Mouse (Mus musculus): ENCODE measurements at regions not wholly inside any gene's neighbourhood (a gene's known extent, or its start where the extent isn't known, plus 50 kb on each side); places are given as distances from the start of the nearest gene placed in this dataset.

DNA sequence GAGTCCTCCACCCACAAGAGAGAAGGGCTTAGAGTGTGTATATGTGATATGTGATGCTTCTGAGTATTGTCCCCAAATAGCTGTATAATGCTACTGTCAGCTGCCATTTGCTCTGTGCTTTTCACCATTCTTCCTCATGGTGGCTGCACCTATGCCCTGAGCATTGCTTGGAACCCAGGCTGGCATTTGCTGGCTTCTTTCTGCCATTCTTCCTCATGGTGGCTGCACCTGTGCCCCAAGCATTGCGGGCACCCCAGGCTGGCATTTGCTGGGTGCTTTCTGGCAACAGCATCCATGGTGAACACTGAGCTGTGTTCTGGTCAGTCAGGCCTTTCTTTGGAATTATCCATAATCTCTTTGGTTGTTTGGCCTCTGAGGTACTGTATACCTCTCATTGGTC, 66.9 kb upstream of the Prickle1 start:
- WGBS, result 100% methylated on average over 1 of the region's 1 CpGs
- ATAC-seq (ENCODE audit: low read depth), result no peak
- Histone ChIP-seq H3K9me3 (0 out of 2 replicates have a peak, but pooled peaks cover 3% of the 10 kb centered on the region), H3K4me3 (no peak overlapping the region), H3K36me3 (no peaks in the 10 kb centered on the region), H3K4me2 (no peak overlapping the region), H3K4me1 (replicated peaks) (no peaks in the 10 kb centered on the region), H3K27me3 (no peaks in the 10 kb centered on the region), H3K9ac (no peak overlapping the region), H3K27ac (replicated peaks) (no peak overlapping the region)

GRCm38 (mm10) chr15:93661801-93662200, 66.1 kb upstream of the Prickle1 start:
- H3K4me1 ChIP-seq (replicated peaks), result no peaks in the 10 kb centered on the region
- 94% methylated on average over 2 of the region's 2 CpGs for WGBS
- no peak overlapping the region for H3K4me3 ChIP-seq
- H3K36me3 ChIP-seq, result no peaks in the 10 kb centered on the region
- no peak overlapping the region for H3K27ac ChIP-seq (replicated peaks)
- 0 out of 2 replicates have a peak, but pooled peaks cover 3% of the 10 kb centered on the region for H3K9me3 ChIP-seq
- ATAC-seq (ENCODE audit: low read depth), result no peak
- H3K4me2 ChIP-seq, result no peak overlapping the region
- no peaks in the 10 kb centered on the region for H3K27me3 ChIP-seq
- H3K9ac ChIP-seq, result no peak overlapping the region

- no peak for ATAC-seq (ENCODE audit: low read depth)
- no peaks in the 10 kb centered on the region for H3K4me1 ChIP-seq (replicated peaks)
- no peak overlapping the region for H3K4me2 ChIP-seq
- no peak overlapping the region for H3K9ac ChIP-seq
- no peak overlapping the region for H3K27ac ChIP-seq (replicated peaks)
- H3K4me3 ChIP-seq, result no peak overlapping the region
- H3K36me3 ChIP-seq, result no peaks in the 10 kb centered on the region
- H3K9me3 ChIP-seq, result 0 out of 2 replicates have a peak, but pooled peaks cover 3% of the 10 kb centered on the region
- H3K27me3 ChIP-seq, result no peaks in the 10 kb centered on the region
- 41% methylated on average over 14 of the region's 14 CpGs for WGBS
Observed at GRCm38 (mm10) chr15:93660952-93661648, 65.4 kb upstream of the Prickle1 start.

DNA sequence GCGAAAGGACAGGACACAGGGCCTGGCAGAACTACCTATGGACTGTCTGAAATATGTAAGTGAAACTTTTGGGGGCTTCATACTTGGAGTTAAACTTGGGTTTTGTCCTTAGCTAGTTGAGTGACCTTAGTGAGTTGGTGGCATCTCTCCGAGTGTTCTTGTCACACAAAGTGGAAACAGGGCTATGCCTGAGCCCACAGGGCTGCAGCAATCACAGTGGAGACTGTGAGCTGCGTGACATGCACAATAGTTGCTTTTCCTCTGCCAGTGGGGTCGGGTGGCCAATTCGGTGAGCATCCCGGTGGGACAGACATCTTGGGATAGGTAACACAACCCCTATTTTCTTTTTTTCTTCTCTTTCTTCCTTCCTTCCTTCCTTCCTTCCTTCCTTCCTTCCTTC, 61.5 kb upstream of the Prickle1 start:
- WGBS, result 95% methylated on average over 6 of the region's 6 CpGs
- Histone ChIP-seq H3K9ac (no peak overlapping the region), H3K27me3 (no peaks in the 10 kb centered on the region), H3K27ac (replicated peaks) (no peak overlapping the region), H3K36me3 (no peaks in the 10 kb centered on the region), H3K4me2 (no peak overlapping the region), H3K4me3 (no peak overlapping the region), H3K9me3 (0 out of 2 replicates have a peak, but pooled peaks cover 3% of the 10 kb centered on the region), H3K4me1 (replicated peaks) (no peaks in the 10 kb centered on the region)
- ATAC-seq (ENCODE audit: low read depth), result no peak

GRCm38 (mm10) chr15:93656713-93657112, 61.0 kb upstream of the Prickle1 start:
- Histone ChIP-seq H3K4me1 (replicated peaks) (no peaks in the 10 kb centered on the region), H3K9me3 (0 out of 2 replicates have a peak, but pooled peaks cover under 1% of the 10 kb centered on the region), H3K27me3 (no peaks in the 10 kb centered on the region), H3K4me3 (no peak overlapping the region), H3K27ac (replicated peaks) (no peak overlapping the region), H3K9ac (no peak overlapping the region), H3K4me2 (no peak overlapping the region), H3K36me3 (no peaks in the 10 kb centered on the region)
- ATAC-seq (ENCODE audit: low read depth), result no peak
- WGBS, result 78% methylated on average over 6 of the region's 6 CpGs

GRCm38 (mm10) chr15:93655743-93656142, 60.1 kb upstream of the Prickle1 start:
- no peaks in the 10 kb centered on the region for H3K9me3 ChIP-seq
- H3K4me1 ChIP-seq (replicated peaks), result no peaks in the 10 kb centered on the region
- no peak overlapping the region for H3K4me2 ChIP-seq
- no peaks in the 10 kb centered on the region for H3K36me3 ChIP-seq
- ATAC-seq (ENCODE audit: low read depth), result no peak
- no peak overlapping the region for H3K27ac ChIP-seq (replicated peaks)
- H3K4me3 ChIP-seq, result no peak overlapping the region
- H3K9ac ChIP-seq, result no peak overlapping the region
- no peaks in the 10 kb centered on the region for H3K27me3 ChIP-seq
- WGBS, result 96% methylated on average over 6 of the region's 6 CpGs

- Histone ChIP-seq H3K27ac (replicated peaks) (no peak overlapping the region), H3K36me3 (no peaks in the 10 kb centered on the region), H3K9me3 (no peaks in the 10 kb centered on the region), H3K4me3 (no peak overlapping the region), H3K27me3 (no peaks in the 10 kb centered on the region), H3K4me2 (no peak overlapping the region), H3K9ac (no peak overlapping the region), H3K4me1 (replicated peaks) (no peaks in the 10 kb centered on the region)
- ATAC-seq (ENCODE audit: low read depth), result no peak
- 93% methylated on average over 6 of the region's 6 CpGs for WGBS
Observed at GRCm38 (mm10) chr15:93655243-93655642, 59.6 kb upstream of the Prickle1 start.

DNA sequence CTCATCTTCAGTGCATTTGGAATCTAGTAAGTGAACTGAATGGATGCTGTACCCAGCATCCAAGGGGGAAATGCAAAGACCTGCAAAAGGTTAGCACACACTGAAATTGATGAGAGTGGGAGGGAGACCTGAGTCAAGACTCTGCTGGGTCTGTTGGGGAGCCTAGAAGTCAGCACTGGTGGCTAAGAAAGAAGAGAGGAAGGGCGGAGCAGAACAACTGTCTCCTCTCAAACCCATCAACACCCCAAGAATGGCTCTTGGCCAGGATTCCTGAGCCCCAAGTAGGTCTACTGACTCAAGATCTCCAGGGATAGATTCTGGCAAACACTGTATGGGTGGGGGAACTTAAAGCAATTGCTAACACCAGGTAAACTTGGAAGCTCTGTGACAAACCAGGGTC, 57.7 kb upstream of the Prickle1 start:
- no peaks in the 10 kb centered on the region for H3K4me1 ChIP-seq (replicated peaks)
- H3K36me3 ChIP-seq, result no peaks in the 10 kb centered on the region
- ATAC-seq (ENCODE audit: low read depth), result no peak
- no peak overlapping the region for H3K27ac ChIP-seq (replicated peaks)
- H3K9ac ChIP-seq, result no peak overlapping the region
- no peak overlapping the region for H3K4me2 ChIP-seq
- WGBS, result 95% methylated on average over 1 of the region's 1 CpGs
- no peaks in the 10 kb centered on the region for H3K9me3 ChIP-seq
- no peaks in the 10 kb centered on the region for H3K27me3 ChIP-seq
- H3K4me3 ChIP-seq, result no peak overlapping the region

DNA sequence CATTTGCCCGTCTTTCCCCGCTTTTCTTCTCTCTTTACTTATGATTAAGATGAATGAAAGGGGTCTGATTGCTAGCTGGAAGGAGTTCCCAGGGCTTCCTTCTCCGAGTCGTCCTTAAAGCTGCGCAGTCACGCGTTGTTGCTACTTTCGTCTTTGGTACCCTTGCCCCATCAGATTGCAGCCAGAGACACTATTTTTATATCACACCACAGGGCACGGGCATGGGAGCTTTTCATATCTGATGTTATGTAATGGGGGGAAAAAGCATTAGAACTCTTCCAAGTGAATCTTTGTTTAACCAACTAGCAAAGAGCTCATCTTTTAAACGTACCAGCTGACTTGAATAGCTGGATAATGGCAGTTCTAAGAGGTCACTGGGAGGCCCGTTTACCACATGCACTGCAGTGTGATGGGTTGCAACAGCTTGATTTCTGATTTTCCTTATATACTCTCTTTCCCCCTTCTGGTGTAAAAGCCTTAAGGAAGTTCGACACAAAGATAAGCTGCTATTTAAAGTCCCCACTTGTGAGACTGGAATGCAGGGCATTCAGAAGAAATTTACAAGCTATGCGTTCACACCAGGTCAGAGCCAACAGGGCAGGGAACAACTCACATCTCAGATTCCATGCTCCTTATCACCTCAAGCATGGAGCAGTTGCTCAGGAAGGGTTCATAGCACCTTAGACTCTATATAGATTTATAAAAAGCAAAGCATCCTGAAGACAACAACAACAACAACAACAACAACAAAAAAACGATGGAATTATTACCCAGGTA, 55.5 kb upstream of the Prickle1 start:
- WGBS, result 67% methylated on average over 14 of the region's 14 CpGs

DNA sequence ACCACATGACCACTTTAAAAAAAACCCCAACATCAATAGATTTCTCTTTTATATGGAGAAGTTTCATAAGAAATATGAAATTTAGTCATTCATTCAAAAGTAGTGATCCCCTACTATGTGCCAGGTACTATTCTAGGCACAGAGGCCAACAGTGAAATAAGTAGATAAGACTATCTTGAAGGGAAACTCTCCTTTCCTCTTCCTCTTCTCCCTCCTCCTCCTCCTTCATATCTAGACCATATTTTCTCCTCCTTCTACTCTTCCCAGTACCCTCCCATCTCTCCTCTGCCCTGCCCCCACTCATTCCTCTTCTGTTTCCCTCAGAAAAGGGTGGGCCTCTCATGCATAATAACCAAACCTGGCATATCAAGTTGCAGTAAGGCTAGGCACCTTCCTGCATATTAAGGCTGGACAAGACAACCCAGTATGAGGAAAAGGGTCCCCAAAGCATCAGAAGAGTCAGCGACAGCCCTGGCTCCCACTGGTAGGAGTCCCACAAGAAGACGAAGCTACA, 54.4 kb upstream of the Prickle1 start:
- Histone ChIP-seq H3K27me3 (no peaks in the 10 kb centered on the region), H3K4me2 (no peak overlapping the region), H3K27ac (replicated peaks) (no peak overlapping the region), H3K9me3 (no peaks in the 10 kb centered on the region), H3K4me1 (replicated peaks) (no peaks in the 10 kb centered on the region), H3K36me3 (no peaks in the 10 kb centered on the region), H3K4me3 (no peak overlapping the region), H3K9ac (no peak overlapping the region)
- 91% methylated on average over 2 of the region's 2 CpGs for WGBS
- ATAC-seq (ENCODE audit: low read depth), result no peak

More for the DNA sequence above, 55.5 kb upstream of the Prickle1 start:
- H3K4me2 ChIP-seq, result no peak overlapping the region
- ATAC-seq (ENCODE audit: low read depth), result no peak
- no peaks in the 10 kb centered on the region for H3K9me3 ChIP-seq
- H3K9ac ChIP-seq, result no peak overlapping the region
- no peak overlapping the region for H3K27ac ChIP-seq (replicated peaks)
- no peak overlapping the region for H3K4me3 ChIP-seq
- H3K4me1 ChIP-seq (replicated peaks), result no peaks in the 10 kb centered on the region
- no peaks in the 10 kb centered on the region for H3K36me3 ChIP-seq
- no peaks in the 10 kb centered on the region for H3K27me3 ChIP-seq

DNA sequence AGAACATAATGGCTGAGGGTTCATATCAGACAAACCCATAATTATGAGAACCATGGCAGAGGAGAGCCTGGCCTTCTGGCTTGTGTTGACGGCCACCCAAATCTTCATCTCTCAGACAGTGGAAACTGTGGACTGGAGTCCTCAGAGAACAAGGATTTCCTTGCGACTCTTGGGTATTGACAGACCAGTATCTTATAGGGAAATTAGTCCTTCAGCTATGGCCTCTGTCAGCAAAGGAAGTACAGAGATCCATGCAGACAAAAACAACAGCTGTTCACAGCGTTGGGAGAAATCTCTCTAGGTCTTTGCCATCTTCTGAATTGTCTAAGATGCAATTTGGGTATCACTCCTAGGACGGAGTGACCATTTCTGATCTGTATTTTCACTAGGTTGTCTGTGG, 53.0 kb upstream of the Prickle1 start:
- no peaks in the 10 kb centered on the region for H3K9me3 ChIP-seq
- no peak overlapping the region for H3K4me3 ChIP-seq
- H3K27me3 ChIP-seq, result no peaks in the 10 kb centered on the region
- ATAC-seq (ENCODE audit: low read depth), result no peak
- H3K4me1 ChIP-seq (replicated peaks), result no peaks in the 10 kb centered on the region
- no peak overlapping the region for H3K4me2 ChIP-seq
- no peak overlapping the region for H3K9ac ChIP-seq
- 82% methylated on average over 4 of the region's 4 CpGs for WGBS
- no peaks in the 10 kb centered on the region for H3K36me3 ChIP-seq
- H3K27ac ChIP-seq (replicated peaks), result no peak overlapping the region

- 89% methylated on average over 3 of the region's 3 CpGs for WGBS
- Histone ChIP-seq H3K4me1 (replicated peaks) (no peaks in the 10 kb centered on the region), H3K36me3 (no peaks in the 10 kb centered on the region), H3K27ac (replicated peaks) (no peak overlapping the region), H3K4me2 (no peak overlapping the region), H3K27me3 (no peaks in the 10 kb centered on the region), H3K9ac (no peak overlapping the region), H3K9me3 (no peaks in the 10 kb centered on the region), H3K4me3 (no peak overlapping the region)
- no peak for ATAC-seq (ENCODE audit: low read depth)
Observed at GRCm38 (mm10) chr15:93646820-93647219, 51.1 kb upstream of the Prickle1 start.

All from neural tube, embryonic 13.5 days (tissue).